Mouse (Mus musculus): ENCODE results near the gene Ssrp1.

DNA sequence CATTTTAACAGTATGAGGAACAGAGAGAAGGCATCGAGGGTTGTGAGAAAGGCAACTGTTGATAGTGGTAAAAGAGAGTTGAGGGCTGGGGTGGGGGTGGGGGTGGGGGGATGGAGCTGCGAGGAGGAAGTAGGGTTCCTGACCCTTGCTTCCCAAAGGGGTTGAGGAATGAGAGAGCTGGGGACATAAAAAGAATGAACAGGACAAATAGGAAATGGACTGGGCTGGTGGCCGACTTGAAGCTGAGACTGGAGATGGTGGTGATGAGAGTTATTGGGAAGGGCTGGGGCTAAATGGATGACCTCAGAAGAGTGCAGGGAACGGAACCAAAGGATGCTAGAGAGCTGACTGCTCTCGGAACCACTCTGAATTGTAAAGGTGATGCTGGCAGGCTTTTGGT, 19.7 kb downstream of the Ssrp1 start:
- TF ChIP-seq POLR2A (IDR thresholded peaks at IDR 0.05; ENCODE audit: insufficient read depth, low read depth, low read length), result no peak
- TF ChIP-seq CTCF (IDR thresholded peaks at IDR 0.05; ENCODE audit: insufficient read depth, low read depth, low read length), result no peak
